Mouse (Mus musculus) forebrain, embryonic 13.5 days (tissue): ENCODE results near the gene Tmem219. TPM values are rescaled to one million over a fixed set of nuclear protein-coding genes. Genes with fewer than 3 reads are reported as not detected.
A peak's percentile ranks its signal among the peaks of the same experiment; 100 is the strongest.

Source experiments
- ATAC-seq: fragments of 200-750 bp; cut with Nextera tagmentation; 2 replicates; pipeline ENCODE4 v1.8.0; 2017
- H3K27ac ChIP-seq: fragments of 300-500 bp; sonication (generic); 2 replicates; pipeline ENCODE4 v1.5.1; 2015; ENCODE audit warnings: inconsistent platforms, mild to moderate bottlenecking, moderate library complexity
- H3K27me3 ChIP-seq: fragments of 300-500 bp; sonication (generic); 2 replicates; pipeline ENCODE4 v1.6.1; 2015; ENCODE audit warnings: mild to moderate bottlenecking, inconsistent platforms
- H3K36me3 ChIP-seq: fragments of 300-500 bp; sonication (generic); 2 replicates; pipeline ENCODE4 v1.6.1; 2015; ENCODE audit warnings: mild to moderate bottlenecking, inconsistent platforms; ENCODE audit not compliant: poor library complexity, severe bottlenecking
- H3K4me1 ChIP-seq: fragments of 300-500 bp; sonication (generic); 2 replicates; pipeline ENCODE4 v1.6.1; 2015; ENCODE audit warnings: inconsistent platforms
- H3K4me2 ChIP-seq: fragments of 300-500 bp; sonication (generic); 2 replicates; pipeline ENCODE4 v1.6.1; 2015; ENCODE audit warnings: inconsistent platforms, mild to moderate bottlenecking, moderate library complexity
- H3K4me3 ChIP-seq: fragments of 300-500 bp; sonication (generic); 2 replicates; pipeline ENCODE4 v1.5.1; 2015; ENCODE audit warnings: mild to moderate bottlenecking, inconsistent platforms
- H3K9ac ChIP-seq: fragments of 300-500 bp; sonication (generic); 2 replicates; pipeline ENCODE4 v1.6.1; 2015; ENCODE audit warnings: mild to moderate bottlenecking, inconsistent platforms
- H3K9me3 ChIP-seq: fragments of 300-500 bp; sonication (generic); replicated peaks from 2 replicates; pipeline ENCODE4 v1.6.1; 2016; ENCODE audit warnings: inconsistent platforms
- WGBS: fragments of 180-500 bp; shearing (Covaris S2); methylation state at CpG from one replicate; pipeline ENCODE4 v1.1.7; 2015; 5-methylcytosine and 5-hydroxymethylcytosine counted together
- polyA plus RNA-seq: library from polyadenylated mRNA; unstranded; fragments of >200 nt; fragmentation: Nextera tagmentation; extraction: Ambion mirVana; gene quantifications from 2 replicates; pipeline ENCODE4 v1.2.1, GENCODE M21; 2015

Tmem219 gene
- polyA plus RNA-seq, 1 experiment from 2014 or later, result 30.5 TPM

- Histone ChIP-seq H3K9ac (peak overlapping the region; percentile 85), H3K9me3 (no peaks in the 10 kb centered on the region), H3K4me1 (peaks cover 41% of the 10 kb centered on the region), H3K4me2 (peak overlapping the region; percentile 91), H3K4me3 (peak overlapping the region; percentile 66), H3K27ac (peak overlapping the region; percentile 92), H3K27me3 (no peaks in the 10 kb centered on the region), H3K36me3 (peaks cover 25% of the 10 kb centered on the region)
- ATAC-seq, result no peak
- 1% methylated on average over 15 of the region's 15 CpGs for WGBS
These were observed 39.0 kb downstream of the Tmem219 start for GRCm38 (mm10) chr7:126883731-126884181.

- Histone ChIP-seq H3K4me2 (peak overlapping the region; percentile 91), H3K27me3 (no peaks in the 10 kb centered on the region), H3K4me1 (peaks cover 41% of the 10 kb centered on the region), H3K36me3 (peaks cover 52% of the 10 kb centered on the region), H3K9me3 (no peaks in the 10 kb centered on the region), H3K4me3 (peak overlapping the region; percentile 66), H3K9ac (peak overlapping the region; percentile 85), H3K27ac (no peak overlapping the region)
- no peak for ATAC-seq
- WGBS, result 79% methylated on average over 6 of the region's 6 CpGs
These were observed 41.7 kb downstream of the Tmem219 start for GRCm38 (mm10) chr7:126881040-126881439.

- H3K9me3 ChIP-seq, result no peaks in the 10 kb centered on the region
- H3K4me3 ChIP-seq, result no peak overlapping the region
- peaks cover 20% of the 10 kb centered on the region for H3K4me1 ChIP-seq
- H3K36me3 ChIP-seq, result peaks cover 90% of the 10 kb centered on the region
- H3K4me2 ChIP-seq, result no peak overlapping the region
- no peak overlapping the region for H3K27ac ChIP-seq
- 97% methylated on average over 1 of the region's 1 CpGs for WGBS
- no peak for ATAC-seq
- no peaks in the 10 kb centered on the region for H3K27me3 ChIP-seq
- no peak overlapping the region for H3K9ac ChIP-seq
These were observed 45.5 kb downstream of the Tmem219 start for GRCm38 (mm10) chr7:126877239-126877638.

- Histone ChIP-seq H3K4me2 (no peak overlapping the region), H3K27ac (no peak overlapping the region), H3K9me3 (no peaks in the 10 kb centered on the region), H3K27me3 (no peaks in the 10 kb centered on the region), H3K36me3 (peaks cover 100% of the 10 kb centered on the region), H3K9ac (no peak overlapping the region), H3K4me3 (no peak overlapping the region), H3K4me1 (no peaks in the 10 kb centered on the region)
- ATAC-seq, result no peak
- WGBS, result 96% methylated on average over 2 of the region's 2 CpGs
These were observed 52.2 kb downstream of the Tmem219 start for GRCm38 (mm10) chr7:126870520-126870891.

DNA sequence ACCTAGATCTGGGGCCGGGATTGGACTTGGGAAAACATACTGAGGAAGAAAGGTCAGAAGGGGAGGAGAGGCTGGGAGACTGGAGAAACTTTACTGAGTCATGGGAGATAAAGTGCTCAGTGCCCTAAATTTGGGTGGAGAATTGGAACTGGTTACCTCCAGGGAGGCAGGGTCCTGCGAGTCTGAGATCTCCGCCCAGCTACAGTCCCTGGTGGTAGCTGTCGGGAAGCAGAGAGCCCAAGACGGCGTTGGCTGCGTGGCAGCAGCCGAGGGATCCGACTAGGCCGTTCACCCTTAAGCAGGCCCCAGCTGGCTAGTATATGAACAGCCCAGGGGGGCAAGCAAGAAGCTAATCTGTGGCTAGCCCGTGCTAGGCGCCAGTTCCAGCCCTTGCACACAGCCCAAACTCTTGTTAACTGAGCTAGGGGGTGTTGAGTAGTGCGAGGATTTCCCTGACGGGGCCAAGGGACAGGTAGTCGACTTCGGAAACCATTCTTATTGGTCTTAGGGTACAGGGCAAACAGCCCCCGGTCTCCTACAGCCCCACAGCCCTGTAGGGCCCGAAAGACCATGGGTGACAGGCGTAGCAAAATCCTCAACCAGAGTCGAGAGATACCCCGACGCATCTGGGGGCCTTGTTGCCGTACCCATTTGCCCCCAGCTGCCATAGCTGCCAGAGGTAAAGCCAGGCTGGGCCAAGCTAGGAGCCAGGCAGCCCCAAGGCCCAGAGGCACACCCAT, 52.8 kb downstream of the Tmem219 start:
- Histone ChIP-seq H3K9me3 (no peaks in the 10 kb centered on the region), H3K4me1 (no peaks in the 10 kb centered on the region), H3K27ac (no peak overlapping the region), H3K27me3 (no peaks in the 10 kb centered on the region), H3K36me3 (peaks cover 100% of the 10 kb centered on the region), H3K4me2 (no peak overlapping the region), H3K9ac (no peak overlapping the region), H3K4me3 (no peak overlapping the region)
- WGBS, result 96% methylated on average over 23 of the region's 23 CpGs
- no peak for ATAC-seq

- no peak overlapping the region for H3K4me2 ChIP-seq
- no peak overlapping the region for H3K27ac ChIP-seq
- no peak overlapping the region for H3K4me3 ChIP-seq
- no peak for ATAC-seq
- peaks cover 96% of the 10 kb centered on the region for H3K36me3 ChIP-seq
- no peaks in the 10 kb centered on the region for H3K27me3 ChIP-seq
- no peaks in the 10 kb centered on the region for H3K9me3 ChIP-seq
- WGBS, result 86% methylated on average over 12 of the region's 12 CpGs
- H3K9ac ChIP-seq, result no peak overlapping the region
- H3K4me1 ChIP-seq, result peaks cover 17% of the 10 kb centered on the region
These were observed 54.7 kb downstream of the Tmem219 start for GRCm38 (mm10) chr7:126868003-126868402.

GRCm38 (mm10) chr7:126867534-126867933, 55.2 kb downstream of the Tmem219 start:
- Histone ChIP-seq H3K9ac (no peak overlapping the region), H3K27ac (no peak overlapping the region), H3K27me3 (no peaks in the 10 kb centered on the region), H3K4me2 (no peak overlapping the region), H3K4me3 (no peak overlapping the region), H3K4me1 (peaks cover 22% of the 10 kb centered on the region), H3K9me3 (no peaks in the 10 kb centered on the region), H3K36me3 (peaks cover 91% of the 10 kb centered on the region)
- WGBS, result 83% methylated on average over 2 of the region's 2 CpGs
- no peak for ATAC-seq

DNA sequence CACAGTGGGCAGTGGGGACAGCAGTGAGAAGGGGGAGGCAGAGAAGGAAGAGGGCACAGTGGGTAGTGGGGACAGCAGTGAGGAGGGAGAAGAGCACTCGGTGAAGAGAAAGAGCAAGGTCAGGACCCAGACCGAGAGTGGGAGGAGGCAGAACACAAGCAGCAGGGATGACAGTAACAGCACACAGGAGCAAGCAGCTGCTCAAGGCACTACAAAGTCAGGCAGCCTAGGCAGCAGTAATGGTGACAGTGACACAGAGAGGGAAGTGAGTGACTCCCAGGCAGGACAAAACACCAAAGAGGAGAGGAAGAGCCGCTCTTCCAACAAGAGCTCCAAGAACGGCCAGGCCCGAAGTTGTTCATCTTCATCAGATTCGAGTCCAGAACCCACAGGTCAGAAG, 58.9 kb downstream of the Tmem219 start:
- Histone ChIP-seq H3K4me1 (peaks cover 33% of the 10 kb centered on the region), H3K27me3 (no peaks in the 10 kb centered on the region), H3K36me3 (peaks cover 65% of the 10 kb centered on the region), H3K9me3 (no peaks in the 10 kb centered on the region), H3K4me3 (peak overlapping the region; percentile 65), H3K27ac (peak overlapping the region; percentile 77), H3K9ac (peak overlapping the region; percentile 68), H3K4me2 (peak overlapping the region; percentile 73)
- 68% methylated on average over 6 of the region's 6 CpGs for WGBS
- ATAC-seq, result no peak

GRCm38 (mm10) chr7:126862147-126862784, 60.5 kb downstream of the Tmem219 start, which contains the start of gene Ino80e:
Gene Ino80e, minus strand, starts transcription at chr7:126862377.
- peak within 1 kb of the TSS; percentile 68 for H3K9ac ChIP-seq
- H3K27me3 ChIP-seq, result no peaks in the 10 kb centered on the region
- WGBS, result under 1% methylated on average over 41 of the region's 41 CpGs
- peaks cover 33% of the 10 kb centered on the region for H3K4me1 ChIP-seq
- ATAC-seq, result peak; percentile 75
- H3K9me3 ChIP-seq, result no peaks in the 10 kb centered on the region
- peaks cover 65% of the 10 kb centered on the region for H3K36me3 ChIP-seq
- H3K4me2 ChIP-seq, result peak within 1 kb of the TSS; percentile 73
- peak within 1 kb of the TSS; percentile 65 for H3K4me3 ChIP-seq
- H3K27ac ChIP-seq, result peak within 1 kb of the TSS; percentile 77

DNA sequence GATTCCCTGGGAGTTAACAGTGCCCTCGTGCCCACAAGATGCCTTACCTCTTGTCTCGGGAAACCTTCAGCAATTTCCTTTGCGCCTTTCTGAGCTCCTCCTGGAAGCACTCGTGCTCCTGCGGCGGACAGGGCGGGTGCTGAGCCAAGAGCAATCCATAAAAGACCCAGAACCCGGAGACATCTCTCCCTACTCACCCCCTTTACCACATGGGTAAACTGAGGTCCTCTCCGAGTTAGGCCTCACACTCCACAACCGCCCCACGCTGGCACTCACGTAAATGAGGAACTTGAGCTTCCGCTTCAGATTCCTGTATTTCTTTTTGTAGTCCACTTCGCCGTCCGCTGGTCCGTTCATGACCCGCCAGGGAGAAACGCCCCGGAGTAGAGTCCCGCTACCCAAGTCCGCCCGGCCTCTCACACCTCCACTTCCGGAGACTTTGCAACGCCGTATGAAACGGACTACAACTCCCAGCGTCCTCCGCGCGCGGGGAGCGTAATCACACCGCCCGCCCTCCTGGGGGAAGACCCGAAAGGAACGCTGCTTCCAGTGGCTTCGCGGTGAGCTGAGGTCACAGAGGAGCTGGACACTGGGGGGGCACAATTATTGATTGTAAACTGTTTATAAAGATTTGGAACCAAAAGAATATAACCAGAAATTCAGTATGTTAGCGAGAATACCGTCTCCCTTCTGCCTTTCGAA, 61.1 kb downstream of the Tmem219 start, which contains the start of gene Hirip3:
Gene Hirip3 (plus strand): TSS at position 544 of the 702 bp plus-strand sequence.
- H3K27me3 ChIP-seq, result no peaks in the 10 kb centered on the region
- peak; percentile 93 for ATAC-seq
- H3K36me3 ChIP-seq, result peaks cover 65% of the 10 kb centered on the region
- H3K9me3 ChIP-seq, result no peaks in the 10 kb centered on the region
- peak within 1 kb of the TSS; percentile 77 for H3K27ac ChIP-seq
- peaks cover 33% of the 10 kb centered on the region for H3K4me1 ChIP-seq
- H3K4me2 ChIP-seq, result peak within 1 kb of the TSS; percentile 73
- H3K4me3 ChIP-seq, result peak within 1 kb of the TSS; percentile 65
- WGBS, result 4% methylated on average over 42 of the region's 42 CpGs
- H3K9ac ChIP-seq, result peak within 1 kb of the TSS; percentile 68

- ATAC-seq, result no peak
- peaks cover 65% of the 10 kb centered on the region for H3K36me3 ChIP-seq
These were observed 61.7 kb downstream of the Tmem219 start for GRCm38 (mm10) chr7:126860987-126861386.

More at GRCm38 (mm10) chr7:126860987-126861386, 61.7 kb downstream of the Tmem219 start:
- H3K27ac ChIP-seq, result no peak overlapping the region
- WGBS, result 65% methylated on average over 5 of the region's 5 CpGs
- H3K4me1 ChIP-seq, result peaks cover 33% of the 10 kb centered on the region
- H3K9me3 ChIP-seq, result no peaks in the 10 kb centered on the region
- H3K9ac ChIP-seq, result peak overlapping the region; percentile 68
- H3K27me3 ChIP-seq, result no peaks in the 10 kb centered on the region
- peak overlapping the region; percentile 73 for H3K4me2 ChIP-seq
- H3K4me3 ChIP-seq, result peak overlapping the region; percentile 65
